Mouse (Mus musculus): Measurements from ENCODE around the gene Tas1r2.

- TF ChIP-seq CTCF (IDR thresholded peaks at IDR 0.05; ENCODE audit: low read depth, low read length): no peak
- no peak for TF ChIP-seq POLR2A (IDR thresholded peaks at IDR 0.05; ENCODE audit: borderline replicate concordance, low read depth, low read length)
Observed at GRCm38 (mm10) chr4:139675696-139676095, 22.4 kb downstream of the Tas1r2 start.

All from bone marrow macrophage, adult 2 months (primary cell).